In genomic region chr2:164908011-164908410, GRCm38 (mm10) we compare ENCODE assay signal across 19 mouse cellular contexts. TPM values are rescaled to one million over a fixed set of nuclear protein-coding genes. Genes with fewer than 3 reads are reported as not detected.
A peak's percentile ranks its signal among the peaks of the same experiment; 100 is the strongest.
DNase-seq lines count a peak whose midpoint lies in the region; ATAC-seq and TF ChIP-seq lines count a peak whose summit lies in the region.
"Had no signal": no experiment of that assay in that cellular context is flagged by ENCODE, and none has a peak within 500 bp of the region (broad histone marks: within the 10 kb centered on the region; RNA-seq: fewer than 3 reads in every experiment).

No protein-coding gene starts in this region.

- no peak overlapping the region for H3K27ac ChIP-seq in cerebellum, adult 2 months (ENCODE audit: insufficient read depth, low read length)
- H3K27ac ChIP-seq: embryonic facial prominence, embryonic 10.5 days; embryonic facial prominence, embryonic 12.5 days; forebrain, embryonic 13.5 days; forebrain, embryonic 15.5 days had no signal

- peaks cover 67% of the 10 kb centered on the region for H3K36me3 ChIP-seq in megakaryocyte, embryonic 14.5 days (replicated peaks; ENCODE audit: low read length)

- H3K27me3 ChIP-seq in cerebellum, adult 2 months (ENCODE audit: control insufficient read depth, insufficient read depth, low read length), result no peaks in the 10 kb centered on the region
- no peaks in the 10 kb centered on the region for H3K27me3 ChIP-seq in megakaryocyte, embryonic 14.5 days (replicated peaks)
- H3K27me3 ChIP-seq: embryonic facial prominence, embryonic 12.5 days; forebrain, embryonic 13.5 days; forebrain, embryonic 15.5 days; Patski had no signal

- H3K4me3 ChIP-seq in cerebellum, adult 2 months (replicated peaks; ENCODE audit: insufficient read depth, low read depth, low read length), result no peak overlapping the region
- peak overlapping the region; percentile 0 for H3K4me3 ChIP-seq in megakaryocyte, embryonic 14.5 days (replicated peaks)
- H3K4me3 ChIP-seq: embryonic facial prominence, embryonic 10.5 days; embryonic facial prominence, embryonic 12.5 days; forebrain, embryonic 13.5 days; forebrain, embryonic 15.5 days had no signal

- peaks cover 12% of the 10 kb centered on the region for H3K4me1 ChIP-seq in cerebellum, adult 2 months (ENCODE audit: control insufficient read depth, insufficient read depth, low read length)
- peaks cover 43% of the 10 kb centered on the region for H3K4me1 ChIP-seq in megakaryocyte, embryonic 14.5 days

- DNase-seq in cerebellum, adult 9-11 months, result peak; percentile 28
- no peak for DNase-seq in cerebellum, adult 2 months
- DNase-seq in yolk sac, embryonic 10.5 days (ENCODE audit: low spot score), result no peak
- DNase-seq: adrenal gland, adult 8-10 months; adrenal gland, postnatal 14 days; adrenal gland, postnatal 36 days; cerebellum, adult 18-20 months; cerebellum, adult 9-10 months; cerebellum, postnatal 14 days; forebrain, postnatal 0 days had no signal

- 92% methylated on average over 5 of the region's 5 CpGs for WGBS in cerebellum, adult 2 months

- ATAC-seq in megakaryocyte, adult 5-6 weeks (ENCODE audit: poor library complexity, severe bottlenecking), result no peak
- ATAC-seq: activated CD4-positive, CD25-positive, alpha-beta regulatory T cell, adult 4 months; forebrain, embryonic 13.5 days; forebrain, embryonic 15.5 days; forebrain, postnatal 0 days; Patski had no signal

- peaks cover 13% of the 10 kb centered on the region for H3K9me3 ChIP-seq in megakaryocyte, embryonic 14.5 days

- TF ChIP-seq POLR2A in cerebellum, adult 2 months (IDR thresholded peaks at IDR 0.05; ENCODE audit: borderline replicate concordance, insufficient read depth, low read length), result no peak

- no peak for TF ChIP-seq CTCF in cerebellum, adult 2 months (IDR thresholded peaks at IDR 0.05; ENCODE audit: borderline replicate concordance, insufficient read depth, low read depth, low read length)

RNA-seq across cellular contexts. Expression of gene Zfp335, which starts 3.5 kb away (rescaled TPM):
- polyA plus RNA-seq in cerebellum, adult 2 months (2012; rRNA removed), result 32.0 and 34.7 TPM in 2 replicates
- 21.8 and 45.9 TPM in 2 replicates for polyA plus RNA-seq in megakaryocyte, embryonic 14.5 days (2012; ENCODE audit: insufficient read depth, low replicate concordance)
- total RNA-seq in megakaryocyte, adult 5-6 weeks (2015), result 15.6 and 16.1 TPM in 2 replicates
- 9.4 and 10.0 TPM in 2 replicates for total RNA-seq in megakaryocyte, adult 5-6 weeks (2017)

RNA-seq across cellular contexts. Expression of gene Pcif1, which starts 28.9 kb away (rescaled TPM):
- polyA plus RNA-seq in cerebellum, adult 2 months (2012; rRNA removed), result 54.9 and 56.3 TPM in 2 replicates
- 120 and 158 TPM in 2 replicates for polyA plus RNA-seq in megakaryocyte, embryonic 14.5 days (2012; ENCODE audit: insufficient read depth, low replicate concordance)
- 38.4 and 47.1 TPM in 2 replicates for total RNA-seq in megakaryocyte, adult 5-6 weeks (2015)
- total RNA-seq in megakaryocyte, adult 5-6 weeks (2017), result 31.2 and 33.4 TPM in 2 replicates

RNA-seq across cellular contexts. Expression of gene Mmp9, which starts 32.6 kb away (rescaled TPM):
- polyA plus RNA-seq in cerebellum, adult 2 months (2012; rRNA removed), result 3.3 and 3.7 TPM in 2 replicates
- polyA plus RNA-seq in megakaryocyte, embryonic 14.5 days (2012; ENCODE audit: insufficient read depth, low replicate concordance), result 2.4 TPM in 1 of 2 replicates, not detected in the other
- 326 and 367 TPM in 2 replicates for total RNA-seq in megakaryocyte, adult 5-6 weeks (2015)
- 217 and 317 TPM in 2 replicates for total RNA-seq in megakaryocyte, adult 5-6 weeks (2017)

RNA-seq across cellular contexts. Expression of gene Pltp, which starts 50.5 kb away (rescaled TPM):
- polyA plus RNA-seq in cerebellum, adult 2 months (2012; rRNA removed), result 203 and 218 TPM in 2 replicates
- polyA plus RNA-seq in megakaryocyte, embryonic 14.5 days (2012; ENCODE audit: insufficient read depth, low replicate concordance), result 15.1 and 146 TPM in 2 replicates
- total RNA-seq in megakaryocyte, adult 5-6 weeks (2015), result 3.8 and 7.1 TPM in 2 replicates
- total RNA-seq in megakaryocyte, adult 5-6 weeks (2017), result 1.8 and 3.6 TPM in 2 replicates
- total RNA-seq: G1E had no signal
- polyA plus RNA-seq: G1E had no signal

RNA-seq across cellular contexts. Expression of gene Slc12a5, which starts 52.6 kb away (rescaled TPM):
- polyA plus RNA-seq in cerebellum, adult 2 months (2012; rRNA removed), result 386 and 396 TPM in 2 replicates
- 0.47 and 0.89 TPM in 2 replicates for polyA plus RNA-seq in megakaryocyte, embryonic 14.5 days (2012; ENCODE audit: insufficient read depth, low replicate concordance)
- 0.91 and 1.3 TPM in 2 replicates for total RNA-seq in megakaryocyte, adult 5-6 weeks (2015)
- 0.48 and 0.89 TPM in 2 replicates for total RNA-seq in megakaryocyte, adult 5-6 weeks (2017)
